Mouse (Mus musculus): ENCODE results near the gene Fam204a.

DNA sequence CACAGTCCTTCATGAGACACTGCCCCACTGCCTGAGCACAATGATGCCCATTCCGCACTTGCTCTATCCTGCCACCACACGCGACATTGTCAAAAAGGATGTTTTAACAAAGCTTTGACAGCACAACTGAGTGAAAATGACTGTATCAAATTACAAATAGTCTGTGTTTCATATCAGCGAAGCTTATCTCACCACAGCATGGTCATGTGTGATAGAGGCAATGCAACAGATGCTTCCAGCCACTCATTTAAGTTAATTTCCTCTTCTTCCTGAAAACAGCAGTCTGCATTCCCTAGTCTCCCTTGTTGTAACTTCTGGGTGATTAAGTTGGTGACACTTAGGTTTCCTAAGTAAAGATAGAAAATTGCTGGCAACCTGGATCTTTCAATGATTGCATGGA, 33.7 kb downstream of the Fam204a start:
- no peak for TF ChIP-seq CTCF (conservative IDR thresholded peaks at IDR 0.05; ENCODE audit: low read length)
- TF ChIP-seq POU5F1 (IDR thresholded peaks at IDR 0.05; ENCODE audit: borderline replicate concordance, low read length) = no peak
